Mouse (Mus musculus) CH12.LX (cell line): ENCODE data around the gene C9orf72.

Experiments used
- CTCF ChIP-seq, 2 experiments: IDR thresholded peaks in 1 of 2; conservative IDR thresholded peaks in 1 of 2; 2 replicates each; pipeline ENCODE4 v1.5.1; 2011 to 2012; ENCODE audit warnings: low read depth in 2 of 2, low read length in 2 of 2, improper control_type of control experiment in 1 of 2, inconsistent platforms in 1 of 2, mild to moderate bottlenecking in 1 of 2, moderate library complexity in 1 of 2
- E2F4 ChIP-seq: IDR thresholded peaks from 2 replicates; pipeline ENCODE4 v1.6.1; 2011; ENCODE audit warnings: low read depth, low read length, improper control_type of control experiment; ENCODE audit not compliant: insufficient replicate concordance
- ZKSCAN1 ChIP-seq: IDR thresholded peaks from 2 replicates; pipeline ENCODE4 v1.6.1; 2012; ENCODE audit warnings: low read depth, inconsistent platforms, low read length, improper control_type of control experiment, borderline replicate concordance

GRCm38 (mm10) chr4:35145726-35146125 lies 80.2 kb downstream of the C9orf72 start:
- TF ChIP-seq E2F4 (no peak), ZKSCAN1 (no peak), CTCF (conservative IDR thresholded peaks at IDR 0.05 in 1 of 2, IDR thresholded peaks at IDR 0.05 in 1 of 2; ENCODE audit: low read depth in 2 of 2, low read length in 2 of 2) (no peak)
